Mouse (Mus musculus) MEL (cell line): ENCODE data around the gene Mrtfa. TPM values are rescaled to one million over a fixed set of nuclear protein-coding genes. Genes with fewer than 3 reads are reported as not detected.

Experiments
- DNase-seq: peaks from one replicate; pipeline ENCODE4 v3.0.0; 2011; ENCODE audit warnings: low read depth, low spot score
- H3K27ac ChIP-seq: 2 replicates; pipeline ENCODE4 v1.5.1; 2012; ENCODE audit warnings: low read depth, mild to moderate bottlenecking, control low read depth, low read length, moderate library complexity; ENCODE audit not compliant: control insufficient read depth
- H3K27me3 ChIP-seq, 2 experiments: fragments of 150-350 bp in 1 of 2; sonication (generic) in 1 of 2; 2 replicates each; pipeline ENCODE4 v1.6.1; 2012; ENCODE audit warnings: low read length in 2 of 2, mild to moderate bottlenecking in 2 of 2, improper control_type of control experiment in 1 of 2, moderate library complexity in 1 of 2; ENCODE audit not compliant: insufficient read depth in 2 of 2, control insufficient read depth in 1 of 2
- H3K36me3 ChIP-seq, 2 experiments: 2 replicates each; pipeline ENCODE4 v1.6.1; 2012 to 2014; ENCODE audit warnings: low read length in 2 of 2, improper control_type of control experiment in 1 of 2, inconsistent platforms in 1 of 2, mild to moderate bottlenecking in 1 of 2; ENCODE audit not compliant: insufficient read depth in 2 of 2, control insufficient read depth in 1 of 2
- H3K4me1 ChIP-seq, 2 experiments: fragments of 150-350 bp in 1 of 2; sonication (generic) in 1 of 2; 2 replicates each; pipeline ENCODE4 v1.6.1; 2012; ENCODE audit warnings: low read length in 2 of 2, improper control_type of control experiment in 1 of 2, mild to moderate bottlenecking in 1 of 2; ENCODE audit not compliant: insufficient read depth in 2 of 2, control insufficient read depth in 1 of 2
- H3K4me3 ChIP-seq, 2 experiments: fragments of 150-350 bp in 1 of 2; sonication (generic) in 1 of 2; 2 replicates each; pipeline ENCODE4 v1.5.1; 2012; ENCODE audit warnings: low read depth in 2 of 2, low read length in 2 of 2, mild to moderate bottlenecking in 2 of 2, moderate library complexity in 2 of 2, control low read depth in 1 of 2, improper control_type of control experiment in 1 of 2; ENCODE audit not compliant: control insufficient read depth in 1 of 2, insufficient read depth in 1 of 2
- H3K79me2 ChIP-seq: 2 replicates; pipeline ENCODE4 v1.6.1; 2012; ENCODE audit warnings: mild to moderate bottlenecking, low read length, moderate library complexity; ENCODE audit not compliant: control insufficient read depth, poor library complexity, insufficient read depth
- H3K9ac ChIP-seq: 2 replicates; pipeline ENCODE4 v1.6.1; 2012; ENCODE audit warnings: low read depth, mild to moderate bottlenecking, control low read depth, low read length, moderate library complexity; ENCODE audit not compliant: control insufficient read depth, poor library complexity, severe bottlenecking
- H3K9me3 ChIP-seq: fragments of 150-350 bp; sonication (generic); replicated peaks from 2 replicates; pipeline ENCODE4 v1.6.1; 2012; ENCODE audit warnings: mild to moderate bottlenecking, low read length, improper control_type of control experiment, moderate library complexity; ENCODE audit not compliant: insufficient read depth
- BHLHE40 ChIP-seq: IDR thresholded peaks from 2 replicates; pipeline ENCODE4 v1.6.1; 2012; ENCODE audit warnings: low read depth, mild to moderate bottlenecking, inconsistent platforms, low read length, improper control_type of control experiment, borderline replicate concordance
- CHD2 ChIP-seq: IDR thresholded peaks from 2 replicates; pipeline ENCODE4 v1.6.1; 2011; ENCODE audit warnings: low read length, improper control_type of control experiment
- CTCF ChIP-seq, 3 experiments: IDR thresholded peaks in 2 of 3; conservative IDR thresholded peaks in 1 of 3; 2 replicates each; pipeline ENCODE4 v1.5.1; 2011 to 2012; ENCODE audit warnings: low read length in 3 of 3, low read depth in 2 of 3, mild to moderate bottlenecking in 2 of 3, improper control_type of control experiment in 1 of 3, inconsistent platforms in 1 of 3, mixed read lengths in 1 of 3, moderate library complexity in 1 of 3; ENCODE audit not compliant: control insufficient read depth in 1 of 3, insufficient read depth in 1 of 3, poor library complexity in 1 of 3, severe bottlenecking in 1 of 3
- ELF1 ChIP-seq: IDR thresholded peaks from 2 replicates; pipeline ENCODE4 v1.6.1; 2014; ENCODE audit warnings: low read depth, mild to moderate bottlenecking, inconsistent platforms, low read length, improper control_type of control experiment, moderate library complexity
- EP300 ChIP-seq, 2 experiments: IDR thresholded peaks; 2 replicates each; pipeline ENCODE4 v1.6.1; 2011; ENCODE audit warnings: improper control_type of control experiment in 2 of 2, low read length in 2 of 2, low read depth in 1 of 2, mild to moderate bottlenecking in 1 of 2
- ETS1 ChIP-seq: IDR thresholded peaks from 2 replicates; pipeline ENCODE4 v1.6.1; 2012; ENCODE audit warnings: low read depth, mild to moderate bottlenecking, inconsistent platforms, low read length, improper control_type of control experiment, moderate library complexity
- GABPA ChIP-seq: IDR thresholded peaks from 2 replicates; pipeline ENCODE4 v1.6.1; 2012; ENCODE audit warnings: low read depth, mild to moderate bottlenecking, inconsistent platforms, low read length, improper control_type of control experiment, moderate library complexity
- GATA1 ChIP-seq: IDR thresholded peaks from 2 replicates; pipeline ENCODE4 v1.6.1; 2011; ENCODE audit warnings: low read depth, low read length, improper control_type of control experiment
- HCFC1 ChIP-seq: IDR thresholded peaks from 2 replicates; pipeline ENCODE4 v1.6.1; 2012; ENCODE audit warnings: low read depth, mild to moderate bottlenecking, inconsistent platforms, low read length, improper control_type of control experiment, moderate library complexity
- JUND ChIP-seq: IDR thresholded peaks from 2 replicates; pipeline ENCODE4 v1.6.1; 2011; ENCODE audit warnings: low read depth, mild to moderate bottlenecking, improper control_type of control experiment, low read length
- MEF2A ChIP-seq: IDR thresholded peaks from 2 replicates; pipeline ENCODE4 v1.6.1; 2014; ENCODE audit warnings: low read depth, mild to moderate bottlenecking, inconsistent platforms, low read length, improper control_type of control experiment; ENCODE audit not compliant: poor library complexity, insufficient replicate concordance, severe bottlenecking; ENCODE audit errors: extremely low read depth
- MXI1 ChIP-seq: IDR thresholded peaks from 2 replicates; pipeline ENCODE4 v1.6.1; 2011; ENCODE audit warnings: mild to moderate bottlenecking, low read depth, low read length, improper control_type of control experiment
- MYB ChIP-seq: IDR thresholded peaks from 2 replicates; pipeline ENCODE4 v1.6.1; 2011; ENCODE audit warnings: mild to moderate bottlenecking, low read depth, low read length, improper control_type of control experiment
- MYC ChIP-seq: IDR thresholded peaks from 2 replicates; pipeline ENCODE4 v1.6.1; 2011; ENCODE audit warnings: low read depth, mild to moderate bottlenecking, low read length, improper control_type of control experiment, moderate library complexity
- NELFE ChIP-seq: IDR thresholded peaks from 2 replicates; pipeline ENCODE4 v1.6.1; 2011; ENCODE audit warnings: low read depth, low read length, improper control_type of control experiment
- POLR2A ChIP-seq, 2 experiments: IDR thresholded peaks; 2 replicates each; pipeline ENCODE4 v1.6.1; 2011 to 2012; ENCODE audit warnings: low read length in 2 of 2, mild to moderate bottlenecking in 2 of 2, control low read depth in 1 of 2, improper control_type of control experiment in 1 of 2, low read depth in 1 of 2, moderate library complexity in 1 of 2; ENCODE audit not compliant: control insufficient read depth in 1 of 2, insufficient read depth in 1 of 2, poor library complexity in 1 of 2
- POLR2AphosphoS2 ChIP-seq: IDR thresholded peaks from 2 replicates; pipeline ENCODE4 v1.6.1; 2011; ENCODE audit warnings: low read length, improper control_type of control experiment
- POLR2AphosphoS5 ChIP-seq: IDR thresholded peaks from 2 replicates; pipeline ENCODE4 v1.6.1; 2012; ENCODE audit warnings: low read depth, borderline replicate concordance, mild to moderate bottlenecking, inconsistent platforms, low read length, moderate library complexity, mixed read lengths
- RAD21 ChIP-seq: IDR thresholded peaks from 2 replicates; pipeline ENCODE4 v1.6.1; 2011; ENCODE audit warnings: mild to moderate bottlenecking, low read depth, low read length, improper control_type of control experiment
- SIN3A ChIP-seq: IDR thresholded peaks from 2 replicates; pipeline ENCODE4 v1.6.1; 2012; ENCODE audit warnings: low read length, improper control_type of control experiment, inconsistent platforms
- SMC3 ChIP-seq: IDR thresholded peaks from 2 replicates; pipeline ENCODE4 v1.6.1; 2011; ENCODE audit warnings: low read depth, low read length, improper control_type of control experiment
- TAL1 ChIP-seq: IDR thresholded peaks from 2 replicates; pipeline ENCODE4 v1.6.1; 2012; ENCODE audit warnings: mild to moderate bottlenecking, inconsistent platforms, low read length, moderate library complexity, mixed read lengths
- TBP ChIP-seq: IDR thresholded peaks from 2 replicates; pipeline ENCODE4 v1.8.0; 2011; ENCODE audit warnings: low read depth, low read length, improper control_type of control experiment
- TCF12 ChIP-seq: IDR thresholded peaks from 2 replicates; pipeline ENCODE4 v1.6.1; 2014; ENCODE audit warnings: low read depth, mild to moderate bottlenecking, inconsistent platforms, low read length, improper control_type of control experiment, moderate library complexity
- UBTF ChIP-seq: IDR thresholded peaks from 2 replicates; pipeline ENCODE4 v1.6.1; 2012; ENCODE audit warnings: low read depth, mild to moderate bottlenecking, inconsistent platforms, low read length, improper control_type of control experiment, moderate library complexity, borderline replicate concordance; ENCODE audit not compliant: insufficient read depth
- USF1 ChIP-seq: IDR thresholded peaks from 2 replicates; pipeline ENCODE4 v1.6.1; 2014; ENCODE audit warnings: low read depth, mild to moderate bottlenecking, inconsistent platforms, low read length, improper control_type of control experiment, moderate library complexity
- USF2 ChIP-seq, 2 experiments: IDR thresholded peaks; 2 replicates each; pipeline ENCODE4 v1.6.1; 2011 to 2012; ENCODE audit warnings: improper control_type of control experiment in 2 of 2, low read length in 2 of 2, borderline replicate concordance in 1 of 2, inconsistent platforms in 1 of 2, low read depth in 1 of 2, mild to moderate bottlenecking in 1 of 2; ENCODE audit not compliant: insufficient read depth in 1 of 2
- ZC3H11A ChIP-seq: IDR thresholded peaks from 2 replicates; pipeline ENCODE4 v1.6.1; 2012; ENCODE audit warnings: low read depth, mild to moderate bottlenecking, inconsistent platforms, low read length, improper control_type of control experiment
- ZKSCAN1 ChIP-seq: IDR thresholded peaks from 2 replicates; pipeline ENCODE4 v1.6.1; 2012; ENCODE audit warnings: low read depth, mild to moderate bottlenecking, inconsistent platforms, low read length, improper control_type of control experiment, moderate library complexity
- ZMIZ1 ChIP-seq: IDR thresholded peaks from 2 replicates; pipeline ENCODE4 v1.6.1; 2012; ENCODE audit warnings: low read depth, mild to moderate bottlenecking, inconsistent platforms, low read length, improper control_type of control experiment, moderate library complexity
- polyA plus RNA-seq, 2 experiments: library from polyadenylated mRNA; stranded (reverse) in 1 of 2; unstranded in 1 of 2; fragments of >175 nt in 1 of 2; fragments of >200 nt in 1 of 2; gene quantifications; 2 replicates each; pipeline versions ENCODE4 v1.2.1 to v1.2.4; 2012; ENCODE audit warnings: low replicate concordance in 2 of 2, low read depth in 1 of 2; ENCODE audit not compliant: insufficient read length in 2 of 2, insufficient read depth in 1 of 2, missing spikeins in 1 of 2
- total RNA-seq: library from RNA; depleted of rRNA; stranded (reverse); fragments of 300-350 nt; gene quantifications from 2 replicates; pipeline ENCODE4 v1.2.3, GENCODE M21; 2012

The Mrtfa gene
- total and polyA plus RNA-seq, 3 experiments, result 2.6 to 11.9 TPM; not detected in 1

DNA sequence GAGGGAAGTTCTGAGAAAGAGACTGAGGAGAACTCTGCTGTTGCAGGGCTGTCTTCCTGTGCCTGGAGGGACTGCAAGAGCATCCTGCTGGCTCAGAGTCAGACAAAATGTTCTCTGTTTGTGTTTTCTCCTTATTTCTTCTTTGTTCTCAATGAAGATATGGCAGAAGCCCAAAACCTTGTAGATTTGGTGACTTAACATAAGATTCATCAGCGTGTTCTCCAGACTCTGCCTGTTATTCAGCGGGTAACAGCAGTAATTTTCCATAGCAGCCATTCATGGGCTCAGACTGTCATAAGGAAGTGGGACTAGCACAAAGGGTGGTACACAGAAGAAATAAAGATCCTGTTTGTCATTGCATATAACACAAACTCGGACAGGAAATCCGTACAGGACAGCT lies 210.9 kb downstream of the Mrtfa start:
- peaks cover 18 to 24% of the 10 kb centered on the region in 2 experiments for H3K4me1 ChIP-seq

DNA sequence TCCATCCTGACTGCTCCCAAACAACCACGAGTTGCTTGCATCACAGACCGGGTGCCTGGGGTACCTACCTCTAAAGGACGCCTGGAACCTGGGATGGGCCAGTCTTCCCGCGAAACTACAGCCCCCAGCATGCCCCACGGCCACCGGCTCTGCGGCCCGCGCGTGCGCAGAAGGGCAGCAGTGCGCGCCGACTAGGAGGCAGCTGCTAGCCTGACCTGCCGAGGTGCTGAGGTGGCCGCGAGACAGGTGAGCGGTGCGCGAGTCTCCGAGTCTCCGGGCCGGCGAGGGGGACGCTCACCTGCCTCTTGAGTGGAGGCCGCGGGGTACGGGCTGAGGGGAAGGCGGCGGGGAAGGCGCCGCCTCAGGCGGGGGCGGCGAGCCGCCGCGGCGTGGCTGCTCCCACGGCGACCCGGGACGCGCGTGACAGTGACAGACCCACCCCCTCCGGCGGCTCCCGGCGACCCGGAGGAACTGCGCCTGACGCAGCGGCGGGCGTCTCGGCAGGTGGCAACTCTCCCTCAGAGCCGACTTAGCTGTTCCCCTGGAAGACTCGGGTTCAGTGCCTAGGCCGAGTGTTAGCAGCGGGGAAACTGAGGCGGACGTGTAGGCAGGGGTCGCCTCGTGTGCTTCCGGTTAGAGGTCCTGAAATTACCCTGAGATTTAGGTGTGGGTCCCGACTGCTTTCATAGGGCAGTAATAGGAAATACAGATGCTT lies 212.8 kb downstream of the Mrtfa start, which contains the start of gene Sgsm3:
TSS of gene Sgsm3 (plus strand) at position 146 of the 715 bp plus-strand sequence.
- Histone ChIP-seq H3K9ac (peak within 1 kb of the TSS; percentile 77), H3K27ac (no peak within 1 kb of the TSS), H3K4me1 (peaks cover 13 to 21% of the 10 kb centered on the region in 2 experiments), H3K4me3 (peak within 1 kb of the TSS; percentile 68 to 78), H3K27me3 (no peaks in the 10 kb centered on the region), H3K36me3 (peaks cover 0 to 34% of the 10 kb centered on the region in 2 experiments; a peak in 2 of 4 replicates), H3K9me3 (no peaks in the 10 kb centered on the region), H3K79me2 (peaks cover 7% of the 10 kb centered on the region)
- DNase-seq, result peak; percentile 89
- no peak for TF ChIP-seq SMC3
- no peak for TF ChIP-seq MEF2A
- TF ChIP-seq ELF1, result 0 out of 2 replicates have a peak, but pooled peaks have one; percentile 34
- no peak for TF ChIP-seq GATA1
- peak; percentile 42; the same call in 1 of the 2 replicates for TF ChIP-seq TCF12
- TF ChIP-seq UBTF, result no peak
- no peak for TF ChIP-seq MYC
- TF ChIP-seq USF2 (IDR thresholded peaks at IDR 0.05; ENCODE audit: borderline replicate concordance in 1 of 2, insufficient read depth in 1 of 2, low read depth in 1 of 2, low read length in 2 of 2), result no peak
- TF ChIP-seq ZMIZ1, result 0 out of 2 replicates have a peak, but pooled peaks have one; percentile 26
- TF ChIP-seq EP300 (IDR thresholded peaks at IDR 0.05; ENCODE audit: low read depth in 1 of 2, low read length in 2 of 2), result no peak
- peak; percentile 42 to 62; a peak in 2 of 4 replicates for TF ChIP-seq POLR2A (IDR thresholded peaks at IDR 0.05; ENCODE audit: control insufficient read depth in 1 of 2, insufficient read depth in 1 of 2, low read depth in 1 of 2, low read length in 2 of 2, poor library complexity in 1 of 2)
- peak; percentile 83; the same call in 1 of the 2 replicates for TF ChIP-seq MXI1
- TF ChIP-seq USF1, result 0 out of 2 replicates have a peak, but pooled peaks have one; percentile 11
- no peak for TF ChIP-seq CHD2
- peak; percentile 97 for TF ChIP-seq HCFC1
- no peak for TF ChIP-seq GABPA
- peak; percentile 76 for TF ChIP-seq NELFE
- TF ChIP-seq POLR2AphosphoS2, result peak; percentile 46; the same call in 1 of the 2 replicates
- no peak for TF ChIP-seq MYB
- no peak; the same call in 1 of the 2 replicates for TF ChIP-seq SIN3A
- TF ChIP-seq TBP, result no peak
- no peak for TF ChIP-seq ETS1
- no peak for TF ChIP-seq ZC3H11A
- TF ChIP-seq RAD21, result no peak

More for the DNA sequence above, 210.9 kb downstream of the Mrtfa start:
- no peak for TF ChIP-seq TAL1
- TF ChIP-seq RAD21, result no peak
- no peak for TF ChIP-seq USF2 (IDR thresholded peaks at IDR 0.05; ENCODE audit: borderline replicate concordance in 1 of 2, insufficient read depth in 1 of 2, low read depth in 1 of 2, low read length in 2 of 2)
- no peak for TF ChIP-seq BHLHE40
- TF ChIP-seq POLR2AphosphoS5, result no peak
- TF ChIP-seq MYB, result no peak
- TF ChIP-seq UBTF, result no peak
- no peak for TF ChIP-seq JUND
- TF ChIP-seq CTCF (IDR thresholded peaks at IDR 0.05 in 2 of 3, conservative IDR thresholded peaks at IDR 0.05 in 1 of 3; ENCODE audit: control insufficient read depth in 1 of 3, insufficient read depth in 1 of 3, low read depth in 2 of 3, low read length in 3 of 3, poor library complexity in 1 of 3, severe bottlenecking in 1 of 3), result no peak
- no peak for TF ChIP-seq TBP
- no peak for TF ChIP-seq ZKSCAN1
- no peak for TF ChIP-seq POLR2A (IDR thresholded peaks at IDR 0.05; ENCODE audit: control insufficient read depth in 1 of 2, insufficient read depth in 1 of 2, low read depth in 1 of 2, low read length in 2 of 2, poor library complexity in 1 of 2)
- peaks cover 11% of the 10 kb centered on the region for H3K79me2 ChIP-seq
- no peak overlapping the region for H3K27ac ChIP-seq
- peak; percentile 38 for DNase-seq
- H3K27me3 ChIP-seq, result no peaks in the 10 kb centered on the region
- no peak overlapping the region for H3K4me3 ChIP-seq
- peaks cover 0 to 40% of the 10 kb centered on the region in 2 experiments; a peak in 2 of 4 replicates for H3K36me3 ChIP-seq
- no peaks in the 10 kb centered on the region for H3K9me3 ChIP-seq
- H3K9ac ChIP-seq, result no peak overlapping the region
